Mouse (Mus musculus): ENCODE data around the gene Emilin3.

DNA sequence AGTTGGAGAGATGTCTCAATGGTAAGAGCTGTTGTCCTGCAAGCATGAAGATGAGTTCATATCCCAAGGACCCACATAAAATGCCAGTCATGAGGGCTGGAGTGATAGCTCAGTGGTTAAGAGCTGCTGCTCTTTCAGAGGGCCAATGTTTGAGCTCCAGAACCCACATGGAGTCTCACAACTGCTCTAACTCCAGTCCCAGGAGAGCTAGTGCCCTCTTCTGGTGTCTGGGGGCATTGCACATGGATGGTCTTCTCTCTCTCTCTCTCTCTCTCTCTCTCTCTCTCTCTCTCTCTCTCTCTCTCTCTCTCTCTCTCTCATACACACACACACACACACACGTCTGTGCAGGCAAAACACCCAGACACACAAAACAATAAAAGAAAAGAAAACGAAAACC lies 27.3 kb downstream of the Emilin3 start:
- no peak for TF ChIP-seq POLR2A (IDR thresholded peaks at IDR 0.05; ENCODE audit: borderline replicate concordance, extremely low read depth, low read depth, low read length)
- peak; percentile 83 for TF ChIP-seq CTCF (IDR thresholded peaks at IDR 0.05; ENCODE audit: insufficient read depth, low read length)
